Mouse (Mus musculus): ENCODE data around the gene Pard3. TPM values are rescaled to one million over a fixed set of nuclear protein-coding genes. Genes with fewer than 3 reads are reported as not detected.

The Pard3 gene
- polyA plus RNA-seq, 1 experiment, result 13.2 TPM

GRCm38 (mm10) chr8:127616681-127617080 is 553.0 kb downstream of the Pard3 start:
- H3K4me3 ChIP-seq (replicated peaks; ENCODE audit: insufficient read depth, low read depth, low read length), result no peak overlapping the region
- no peak for DNase-seq
- TF ChIP-seq POLR2A (IDR thresholded peaks at IDR 0.05; ENCODE audit: borderline replicate concordance, insufficient read depth, low read length) (no peak), CTCF (IDR thresholded peaks at IDR 0.05; ENCODE audit: borderline replicate concordance, insufficient read depth, low read depth, low read length) (no peak)
- WGBS, result 45% methylated on average over 2 of the region's 2 CpGs
- no peaks in the 10 kb centered on the region for H3K4me1 ChIP-seq (ENCODE audit: control insufficient read depth, insufficient read depth, low read length)
- no peaks in the 10 kb centered on the region for H3K27me3 ChIP-seq (ENCODE audit: control insufficient read depth, insufficient read depth, low read length)
- no peak overlapping the region for H3K27ac ChIP-seq (ENCODE audit: insufficient read depth, low read length)

GRCm38 (mm10) chr8:127622137-127622536 is 558.4 kb downstream of the Pard3 start:
- Histone ChIP-seq H3K27me3 (ENCODE audit: control insufficient read depth, insufficient read depth, low read length) (no peaks in the 10 kb centered on the region), H3K4me3 (replicated peaks; ENCODE audit: insufficient read depth, low read depth, low read length) (no peak overlapping the region), H3K27ac (ENCODE audit: insufficient read depth, low read length) (no peak overlapping the region), H3K4me1 (ENCODE audit: control insufficient read depth, insufficient read depth, low read length) (no peaks in the 10 kb centered on the region)
- 90% methylated on average over 3 of the region's 3 CpGs for WGBS
- no peak for DNase-seq
- TF ChIP-seq CTCF (IDR thresholded peaks at IDR 0.05; ENCODE audit: borderline replicate concordance, insufficient read depth, low read depth, low read length) (no peak), POLR2A (IDR thresholded peaks at IDR 0.05; ENCODE audit: borderline replicate concordance, insufficient read depth, low read length) (no peak)

GRCm38 (mm10) chr8:127638232-127639087 is 574.8 kb downstream of the Pard3 start:
- H3K27me3 ChIP-seq (ENCODE audit: control insufficient read depth, insufficient read depth, low read length), result no peaks in the 10 kb centered on the region
- no peak overlapping the region for H3K4me3 ChIP-seq (replicated peaks; ENCODE audit: insufficient read depth, low read depth, low read length)
- no peak overlapping the region for H3K27ac ChIP-seq (ENCODE audit: insufficient read depth, low read length)
- TF ChIP-seq POLR2A (IDR thresholded peaks at IDR 0.05; ENCODE audit: borderline replicate concordance, insufficient read depth, low read length) (no peak), CTCF (IDR thresholded peaks at IDR 0.05; ENCODE audit: borderline replicate concordance, insufficient read depth, low read depth, low read length) (no peak)
- no peak for DNase-seq
- H3K4me1 ChIP-seq (ENCODE audit: control insufficient read depth, insufficient read depth, low read length), result no peaks in the 10 kb centered on the region
- WGBS, result 94% methylated on average over 9 of the region's 9 CpGs

GRCm38 (mm10) chr8:127639088-127639453 is 575.4 kb downstream of the Pard3 start:
- Histone ChIP-seq H3K4me1 (ENCODE audit: control insufficient read depth, insufficient read depth, low read length) (no peaks in the 10 kb centered on the region), H3K4me3 (replicated peaks; ENCODE audit: insufficient read depth, low read depth, low read length) (no peak overlapping the region), H3K27me3 (ENCODE audit: control insufficient read depth, insufficient read depth, low read length) (no peaks in the 10 kb centered on the region), H3K27ac (ENCODE audit: insufficient read depth, low read length) (no peak overlapping the region)
- no peak for DNase-seq
- 95% methylated on average over 4 of the region's 4 CpGs for WGBS
- no peak for TF ChIP-seq CTCF (IDR thresholded peaks at IDR 0.05; ENCODE audit: borderline replicate concordance, insufficient read depth, low read depth, low read length)
- no peak for TF ChIP-seq POLR2A (IDR thresholded peaks at IDR 0.05; ENCODE audit: borderline replicate concordance, insufficient read depth, low read length)

GRCm38 (mm10) chr8:127655559-127655958 is 591.9 kb downstream of the Pard3 start:
- 92% methylated on average over 3 of the region's 3 CpGs for WGBS
- H3K27ac ChIP-seq (ENCODE audit: insufficient read depth, low read length), result no peak overlapping the region

More at GRCm38 (mm10) chr8:127655559-127655958, 591.9 kb downstream of the Pard3 start:
- no peak overlapping the region for H3K4me3 ChIP-seq (replicated peaks; ENCODE audit: insufficient read depth, low read depth, low read length)
- TF ChIP-seq CTCF (IDR thresholded peaks at IDR 0.05; ENCODE audit: borderline replicate concordance, insufficient read depth, low read depth, low read length) (no peak), POLR2A (IDR thresholded peaks at IDR 0.05; ENCODE audit: borderline replicate concordance, insufficient read depth, low read length) (no peak)
- H3K4me1 ChIP-seq (ENCODE audit: control insufficient read depth, insufficient read depth, low read length), result no peaks in the 10 kb centered on the region
- no peaks in the 10 kb centered on the region for H3K27me3 ChIP-seq (ENCODE audit: control insufficient read depth, insufficient read depth, low read length)
- DNase-seq, result no peak

Other genes starting within 250 kb of the Pard3 start
- gene Tomm20, start 118.0 kb upstream of the Pard3 start, polyA plus RNA-seq (2012; rRNA removed), result 195 and 202 TPM in 2 replicates
- 10.6 and 10.8 TPM in 2 replicates for gene Rbm34, start 92.8 kb upstream of the Pard3 start, polyA plus RNA-seq (2012; rRNA removed)

Data from cerebellum, adult 2 months (tissue).